Mouse (Mus musculus): ENCODE results near the gene Grasp. TPM values are rescaled to one million over a fixed set of nuclear protein-coding genes. Genes with fewer than 3 reads are reported as not detected.

Grasp gene
- polyA plus RNA-seq, 1 experiment from 2014 or later, result 0.37 TPM

DNA sequence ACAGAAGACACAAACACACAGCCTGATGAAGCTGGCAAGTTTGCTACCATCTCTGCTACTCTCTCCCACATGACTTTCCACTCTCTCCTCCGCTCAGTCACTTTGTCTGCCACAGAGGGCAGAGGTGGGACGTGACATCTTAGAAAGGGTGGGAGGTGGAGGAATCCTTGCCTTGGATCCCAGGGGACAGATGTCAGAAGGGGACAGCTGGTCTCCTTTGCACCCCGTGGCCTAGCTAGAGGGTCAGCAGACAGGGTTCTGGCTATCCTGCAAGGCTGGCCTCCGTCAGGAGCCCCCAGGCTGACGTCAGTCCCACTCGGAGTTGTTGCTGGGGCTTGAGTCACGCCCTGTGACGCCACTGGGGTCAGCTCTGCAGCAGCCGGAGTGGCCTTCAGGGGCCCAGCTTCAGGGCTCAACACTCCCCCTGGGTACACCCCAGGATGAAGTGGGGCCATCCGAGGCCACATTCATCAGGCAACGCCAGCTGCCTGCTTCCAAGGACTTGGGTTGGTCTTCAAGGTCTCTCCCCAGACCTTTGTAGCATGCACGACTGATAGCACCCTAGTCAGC, 55.5 kb downstream of the Grasp start:
- no peaks in the 10 kb centered on the region for H3K27me3 ChIP-seq
- 53% methylated on average over 12 of the region's 12 CpGs for WGBS (ENCODE audit: insufficient replicate concordance)
- no peak overlapping the region for H3K9ac ChIP-seq

More for the DNA sequence above, 55.5 kb downstream of the Grasp start:
- peaks cover 12% of the 10 kb centered on the region for H3K4me1 ChIP-seq (replicated peaks)
- no peak for ATAC-seq (ENCODE audit: insufficient read depth)
- no peak overlapping the region for H3K4me2 ChIP-seq
- no peaks in the 10 kb centered on the region for H3K9me3 ChIP-seq (replicated peaks)
- H3K4me3 ChIP-seq (replicated peaks), result no peak overlapping the region
- H3K36me3 ChIP-seq (replicated peaks), result no peaks in the 10 kb centered on the region
- H3K27ac ChIP-seq (replicated peaks), result no peak overlapping the region

Small RNA genes lying within 50 kb of the gene (microRNA-seq; reads per million reads assigned to microRNA genes)
- gene Mir6962, result not detected

Other genes with a start within 250 kb of the Grasp start
- not detected in 2 replicates for gene Gm47841, start 176.8 kb upstream of the Grasp start, polyA plus RNA-seq (2015; fragmentation: Nextera tagmentation; extraction: Ambion mirVana)
- 0.07 and 0.08 TPM in 2 replicates for gene Fignl2, start 145.6 kb upstream of the Grasp start, polyA plus RNA-seq (2015; fragmentation: Nextera tagmentation; extraction: Ambion mirVana)
- not detected in 2 replicates for gene Ankrd33, start 108.4 kb upstream of the Grasp start, polyA plus RNA-seq (2015; fragmentation: Nextera tagmentation; extraction: Ambion mirVana)
- 1.4 and 2.6 TPM in 2 replicates for gene Acvrl1, start 95.7 kb upstream of the Grasp start, polyA plus RNA-seq (2015; fragmentation: Nextera tagmentation; extraction: Ambion mirVana)
- gene Acvr1b, start 50.1 kb upstream of the Grasp start, polyA plus RNA-seq (2015; fragmentation: Nextera tagmentation; extraction: Ambion mirVana), result 1.6 and 2.0 TPM in 2 replicates
- gene Nr4a1, start 30.1 kb downstream of the Grasp start, polyA plus RNA-seq (2015; fragmentation: Nextera tagmentation; extraction: Ambion mirVana), result 0.68 and 0.83 TPM in 2 replicates
- 25.5 and 27.3 TPM in 2 replicates for gene Atg101, start 60.1 kb downstream of the Grasp start, polyA plus RNA-seq (2015; fragmentation: Nextera tagmentation; extraction: Ambion mirVana)
- 0.30 and 0.81 TPM in 2 replicates for gene 6030408B16Rik, start 69.0 kb downstream of the Grasp start, polyA plus RNA-seq (2015; fragmentation: Nextera tagmentation; extraction: Ambion mirVana)
- gene Krt80, start 146.0 kb downstream of the Grasp start, polyA plus RNA-seq (2015; fragmentation: Nextera tagmentation; extraction: Ambion mirVana), result 0.43 and 0.44 TPM in 2 replicates
- 1.7 TPM in 2 replicates for gene Krt7, start 186.9 kb downstream of the Grasp start, polyA plus RNA-seq (2015; fragmentation: Nextera tagmentation; extraction: Ambion mirVana)
- not detected in 2 replicates for gene Krt87, start 214.6 kb downstream of the Grasp start, polyA plus RNA-seq (2015; fragmentation: Nextera tagmentation; extraction: Ambion mirVana)
- not detected in 2 replicates for gene Krt88, start 223.6 kb downstream of the Grasp start, polyA plus RNA-seq (2015; fragmentation: Nextera tagmentation; extraction: Ambion mirVana)
- gene Krt81, start 239.6 kb downstream of the Grasp start, polyA plus RNA-seq (2015; fragmentation: Nextera tagmentation; extraction: Ambion mirVana), result not detected in 2 replicates
- gene Krt86, start 249.3 kb downstream of the Grasp start, polyA plus RNA-seq (2015; fragmentation: Nextera tagmentation; extraction: Ambion mirVana), result not detected in 2 replicates

All from liver, embryonic 15.5 days (tissue).